ENCODE assay signal across 8 mouse cellular contexts in genomic region chr2:93131825-93132623, GRCm38 (mm10). TPM values are rescaled to one million over a fixed set of nuclear protein-coding genes. Genes with fewer than 3 reads are reported as not detected.
DNase-seq lines count a peak whose midpoint lies in the region; ATAC-seq lines count a peak whose summit lies in the region.

No protein-coding gene starts in this region.

- H3K27ac ChIP-seq in midbrain, embryonic 13.5 days: no peak overlapping the region
- H3K27ac ChIP-seq in midbrain, embryonic 16.5 days (ENCODE audit: low read length): no peak overlapping the region
- 0 out of 2 replicates have a peak overlapping the region, but pooled peaks have one; percentile 30 for H3K27ac ChIP-seq in kidney, embryonic 14.5 days (ENCODE audit: low read depth, low read length)

- no peaks in the 10 kb centered on the region for H3K9me3 ChIP-seq in midbrain, embryonic 13.5 days
- no peaks in the 10 kb centered on the region for H3K9me3 ChIP-seq in midbrain, embryonic 16.5 days (replicated peaks; ENCODE audit: control insufficient read depth, low read length, poor library complexity, severe bottlenecking)
- H3K9me3 ChIP-seq in kidney, embryonic 14.5 days (ENCODE audit: control insufficient read depth, low read length): no peaks in the 10 kb centered on the region

- H3K27me3 ChIP-seq in midbrain, embryonic 13.5 days: no peaks in the 10 kb centered on the region
- H3K27me3 ChIP-seq in midbrain, embryonic 16.5 days (ENCODE audit: control insufficient read depth, insufficient read depth, low read depth, low read length): no peaks in the 10 kb centered on the region
- H3K27me3 ChIP-seq in kidney, embryonic 14.5 days (ENCODE audit: control insufficient read depth, insufficient read depth, low read length): no peaks in the 10 kb centered on the region

- ATAC-seq in midbrain, embryonic 13.5 days: peak; percentile 27; the same call in 1 of the 2 replicates
- no peak for ATAC-seq in midbrain, embryonic 16.5 days
- no peak for ATAC-seq in kidney, embryonic 14.5 days (ENCODE audit: low FRiP score, low TSS enrichment)

- no peak overlapping the region for H3K9ac ChIP-seq in midbrain, embryonic 13.5 days (replicated peaks)
- no peak overlapping the region for H3K9ac ChIP-seq in midbrain, embryonic 16.5 days (ENCODE audit: low read depth, low read length)
- H3K9ac ChIP-seq in kidney, embryonic 14.5 days (ENCODE audit: low read depth, low read length): no peak overlapping the region

- WGBS in midbrain, embryonic 13.5 days: 67% methylated on average over 9 of the region's 9 CpGs
- 56% methylated on average over 9 of the region's 9 CpGs for WGBS in midbrain, embryonic 16.5 days
- WGBS in kidney, embryonic 14.5 days: 62% methylated on average over 9 of the region's 9 CpGs

- peak; percentile 80 for DNase-seq in adrenal gland, adult 8-10 months
- peak; percentile 57 to 74 for DNase-seq in gastrocnemius, postnatal 4 days (ENCODE audit: low spot score in 2 of 2)
- DNase-seq in naive thymus-derived CD4-positive, alpha-beta T cell, adult 2 months (ENCODE audit: low read depth): peak; percentile 41
- DNase-seq in frontal cortex, postnatal 25 days (ENCODE audit: low spot score in 2 of 2): no peak
- no peak for DNase-seq in cerebellum, adult 8-10 months

- H3K4me1 ChIP-seq in midbrain, embryonic 13.5 days (replicated peaks): peaks cover 11% of the 10 kb centered on the region
- H3K4me1 ChIP-seq in midbrain, embryonic 16.5 days (ENCODE audit: control insufficient read depth, insufficient read depth, low read length): no peaks in the 10 kb centered on the region; the same call in 1 of the 2 replicates
- no peaks in the 10 kb centered on the region; the same call in 1 of the 2 replicates for H3K4me1 ChIP-seq in kidney, embryonic 14.5 days (ENCODE audit: control insufficient read depth, insufficient read depth, low read length)

- H3K4me3 ChIP-seq in midbrain, embryonic 13.5 days (replicated peaks): no peak overlapping the region
- H3K4me3 ChIP-seq in midbrain, embryonic 16.5 days (ENCODE audit: low read depth, low read length): no peak overlapping the region
- no peak overlapping the region for H3K4me3 ChIP-seq in kidney, embryonic 14.5 days (ENCODE audit: low read length)

- H3K36me3 ChIP-seq in midbrain, embryonic 13.5 days: no peaks in the 10 kb centered on the region
- H3K36me3 ChIP-seq in midbrain, embryonic 16.5 days (ENCODE audit: control insufficient read depth, insufficient read depth, low read length): no peaks in the 10 kb centered on the region
- H3K36me3 ChIP-seq in kidney, embryonic 14.5 days (ENCODE audit: control insufficient read depth, insufficient read depth, low read length): no peaks in the 10 kb centered on the region

- H3K4me2 ChIP-seq in midbrain, embryonic 13.5 days (replicated peaks): no peak overlapping the region
- H3K4me2 ChIP-seq in midbrain, embryonic 16.5 days (ENCODE audit: low read length): no peak overlapping the region
- H3K4me2 ChIP-seq in kidney, embryonic 14.5 days (replicated peaks; ENCODE audit: low read depth, low read length): no peak overlapping the region

RNA-seq across cellular contexts. Expression of gene Trp53i11, which starts 55.3 kb away (rescaled TPM):
- 136 and 138 TPM in 2 replicates for polyA plus RNA-seq in midbrain, embryonic 13.5 days (2015; fragmentation: Nextera tagmentation; extraction: Ambion mirVana)
- polyA plus RNA-seq in midbrain, embryonic 16.5 days (2015; fragmentation: Nextera tagmentation; extraction: Ambion mirVana): 125 and 139 TPM in 2 replicates
- total RNA-seq in adrenal gland, adult 8-10 months (2022): 100 to 1,000 TPM in 2 of 4 experiments, 10 to 100 TPM in 2; 87.6 to 148 (median 97.6) TPM
- total RNA-seq in gastrocnemius, postnatal 4 days (2021): 10 to 100 TPM; 39.8 to 40.1 TPM
- polyA plus RNA-seq in kidney, embryonic 14.5 days (2014; fragmentation: Nextera tagmentation; extraction: Ambion mirVana): 26.4 and 46.6 TPM in 2 replicates

Comparison
In these comparisons a context has a peak if more than half of its experiments do, and no peak if none do; other contexts are left out.
1. DNase-seq: peak in adrenal gland, adult 8-10 months (single experiment), gastrocnemius, postnatal 4 days (2 of 2) and naive thymus-derived CD4-positive, alpha-beta T cell, adult 2 months (single experiment); none in frontal cortex, postnatal 25 days (0 of 2) and cerebellum, adult 8-10 months (single experiment).